Mouse (Mus musculus) layer of hippocampus, postnatal 10 days (tissue): Measurements from ENCODE around the gene Pik3ca. TPM values are rescaled to one million over a fixed set of nuclear protein-coding genes. Genes with fewer than 3 reads are reported as not detected.

Experiments used
- DNase-seq, 2 experiments: peaks; one replicate each; pipeline ENCODE4 v3.0.0; 2021; ENCODE audit warnings: low spot score in 2 of 2
- total RNA-seq, 2 experiments: library from RNA; stranded (reverse); gene quantifications; 2 replicates each; pipeline ENCODE4 v1.2.3; 2021

Gene Pik3ca
- total RNA-seq, 2 experiments from 2014 or later = 42.0 to 46.3 TPM

DNA sequence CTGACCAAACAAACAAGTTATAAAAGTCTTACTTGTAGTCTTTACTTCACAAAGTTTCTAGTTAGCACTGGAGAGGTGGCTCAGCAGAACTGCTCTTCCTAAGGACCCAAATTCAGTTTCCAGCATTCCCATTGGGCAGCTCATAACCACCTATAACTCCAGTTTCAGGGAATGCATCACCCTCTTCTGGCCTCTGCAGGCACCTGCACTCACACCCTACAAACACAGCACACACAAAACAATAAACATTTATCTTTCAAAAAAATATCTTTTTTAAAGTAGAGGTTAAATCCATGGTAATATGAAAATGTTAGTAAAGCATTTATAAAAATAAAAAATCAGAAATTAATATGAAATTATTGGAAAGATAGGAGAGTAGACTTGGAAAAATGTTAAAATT lies 44.2 kb downstream of the Pik3ca start:
- DNase-seq = no peak

- DNase-seq = no peak
Measured at GRCm38 (mm10) chr3:32454329-32455021, 57.0 kb downstream of the Pik3ca start.

DNA sequence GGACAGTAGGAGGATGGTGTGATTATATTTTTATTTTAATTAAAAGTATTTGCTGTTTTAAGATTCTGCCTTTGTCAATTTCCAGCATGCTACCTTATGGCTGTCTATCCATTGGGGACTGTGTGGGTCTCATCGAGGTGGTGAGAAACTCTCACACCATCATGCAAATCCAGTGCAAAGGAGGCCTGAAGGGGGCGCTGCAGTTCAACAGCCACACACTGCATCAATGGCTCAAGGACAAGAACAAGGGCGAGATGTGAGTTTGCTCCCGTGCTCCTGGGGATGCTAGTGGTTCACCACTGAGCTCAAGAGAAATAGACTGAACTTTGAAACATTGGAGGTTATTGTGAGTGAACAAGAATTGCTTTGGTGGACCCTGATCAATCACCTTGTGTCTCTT lies 62.3 kb downstream of the Pik3ca start:
- peak; percentile 60 for DNase-seq

GRCm38 (mm10) chr3:32467321-32467720 lies 69.8 kb downstream of the Pik3ca start:
- no peak for DNase-seq

DNA sequence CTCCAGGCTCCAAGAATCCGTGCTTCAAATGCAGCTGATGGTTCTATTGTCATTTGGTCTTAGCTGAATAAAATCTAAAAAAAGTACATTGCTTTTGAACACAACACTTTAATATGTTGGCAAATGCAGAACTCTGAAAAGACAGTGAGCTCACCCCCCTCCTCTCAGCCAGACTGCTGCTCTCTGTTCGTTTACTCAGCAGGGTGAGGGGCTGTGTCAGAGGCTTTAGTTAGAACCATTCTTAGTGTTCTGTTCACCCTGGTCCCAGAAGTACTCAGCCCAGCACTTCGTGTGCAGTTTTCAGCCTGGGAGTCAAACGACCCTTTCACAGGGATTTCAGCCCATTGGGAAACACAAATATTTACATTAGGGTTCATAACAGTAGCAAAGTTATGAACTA lies 70.9 kb downstream of the Pik3ca start:
- no peak for DNase-seq

- DNase-seq = no peak
Measured at GRCm38 (mm10) chr3:32470449-32470848, 73.0 kb downstream of the Pik3ca start.

DNA sequence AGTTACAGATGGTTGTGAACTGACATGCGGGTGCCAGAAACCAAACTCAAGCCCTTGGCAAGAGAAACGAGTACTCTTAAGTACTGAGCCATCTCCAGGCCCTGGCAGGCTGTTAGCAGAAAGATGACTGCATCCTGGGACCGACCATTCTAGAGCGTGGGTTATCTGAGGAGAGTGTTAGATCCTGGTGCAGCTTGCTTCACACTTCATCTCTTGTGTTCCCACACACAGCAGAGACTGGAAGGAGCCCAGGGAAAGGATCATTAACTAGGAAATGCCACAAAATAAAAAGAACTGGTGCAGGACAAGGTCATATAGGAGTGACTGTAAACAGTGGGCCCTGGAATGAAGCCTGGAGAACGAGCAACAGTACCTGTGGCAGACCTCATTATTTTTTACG lies 73.6 kb downstream of the Pik3ca start:
- peak in 1 of 2 experiments; percentile 24 for DNase-seq

GRCm38 (mm10) chr3:32472191-32472900 lies 74.9 kb downstream of the Pik3ca start:
- DNase-seq = no peak

DNA sequence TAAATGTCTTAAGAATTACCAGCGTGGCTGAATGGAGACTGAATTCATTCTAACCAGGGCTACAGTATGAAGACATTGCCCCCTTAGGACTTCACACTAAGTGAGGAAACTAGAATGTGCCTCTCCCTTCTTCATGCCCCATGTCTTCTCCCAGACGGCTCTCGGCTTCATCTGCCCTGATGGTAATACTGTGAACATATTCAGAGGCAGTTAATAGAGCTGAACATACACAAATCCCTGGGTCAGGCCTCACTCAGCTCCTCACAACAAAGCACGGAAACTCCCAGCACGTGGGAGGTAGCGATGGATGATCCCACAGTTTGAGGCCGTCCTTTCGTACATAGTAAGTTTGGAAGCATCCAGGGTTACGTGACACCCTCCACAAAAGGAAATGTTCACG lies 75.7 kb downstream of the Pik3ca start:
- DNase-seq = no peak

DNA sequence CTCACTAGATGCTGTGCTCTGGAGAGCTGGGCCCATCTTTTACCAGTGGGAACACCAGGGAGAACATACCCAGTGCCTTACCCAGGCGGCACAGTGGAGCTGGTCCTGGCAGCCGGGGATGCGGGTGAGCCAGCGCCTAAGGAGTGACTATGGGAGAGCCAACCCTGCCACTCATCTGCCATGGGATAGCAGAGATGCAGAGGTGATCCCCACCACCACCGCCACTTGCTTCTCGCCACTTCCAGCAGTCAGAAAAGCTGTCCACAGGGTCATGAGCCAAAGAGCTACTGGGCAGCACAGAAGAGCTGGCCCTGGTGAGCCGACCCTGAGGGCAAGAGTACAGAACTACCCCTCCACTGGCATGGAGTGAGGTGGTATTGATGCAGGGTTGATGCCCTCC lies 82.5 kb downstream of the Pik3ca start:
- no peak for DNase-seq

DNA sequence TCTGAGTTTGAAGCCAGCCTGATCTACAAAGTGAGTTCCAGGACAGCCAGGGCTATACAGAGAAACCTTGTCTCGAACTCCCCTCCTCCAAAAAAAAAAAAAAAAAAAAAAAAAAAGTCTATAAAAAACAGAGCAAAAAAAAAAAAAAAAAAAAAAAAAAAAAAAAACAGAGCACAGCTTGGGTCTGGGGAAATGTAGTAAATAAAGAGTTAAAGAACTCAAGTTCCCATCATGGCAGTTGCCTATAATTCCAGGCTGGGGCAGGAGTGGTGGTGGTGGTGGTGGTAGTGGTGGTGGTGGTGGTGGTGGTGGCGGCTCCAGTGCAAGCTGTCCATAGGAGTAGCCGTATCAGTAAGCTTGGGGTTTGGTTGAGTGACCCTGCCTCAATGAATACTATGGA lies 85.6 kb downstream of the Pik3ca start:
- no peak for DNase-seq

DNA sequence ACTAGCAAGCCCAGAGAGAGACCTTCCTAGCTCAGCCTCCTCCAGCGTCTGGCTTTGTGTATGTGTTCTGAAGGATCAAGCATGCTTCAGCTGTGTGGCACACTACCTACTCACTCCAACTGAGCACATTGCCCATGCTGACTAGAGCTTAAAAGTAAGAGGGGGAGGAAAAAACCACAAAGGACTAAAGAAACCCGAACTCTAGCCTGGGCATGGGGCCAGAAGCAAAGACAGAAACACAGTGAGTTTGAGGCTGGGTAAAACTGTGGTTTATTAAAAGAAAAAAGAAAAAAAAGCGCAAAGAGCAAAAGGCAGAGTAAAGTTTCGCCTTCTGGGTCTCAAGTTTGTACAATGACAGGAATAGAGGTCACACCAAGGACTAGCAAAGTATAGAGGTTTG lies 89.1 kb downstream of the Pik3ca start:
- no peak for DNase-seq

- DNase-seq = no peak
Measured at GRCm38 (mm10) chr3:32488172-32488571, 90.7 kb downstream of the Pik3ca start.

DNA sequence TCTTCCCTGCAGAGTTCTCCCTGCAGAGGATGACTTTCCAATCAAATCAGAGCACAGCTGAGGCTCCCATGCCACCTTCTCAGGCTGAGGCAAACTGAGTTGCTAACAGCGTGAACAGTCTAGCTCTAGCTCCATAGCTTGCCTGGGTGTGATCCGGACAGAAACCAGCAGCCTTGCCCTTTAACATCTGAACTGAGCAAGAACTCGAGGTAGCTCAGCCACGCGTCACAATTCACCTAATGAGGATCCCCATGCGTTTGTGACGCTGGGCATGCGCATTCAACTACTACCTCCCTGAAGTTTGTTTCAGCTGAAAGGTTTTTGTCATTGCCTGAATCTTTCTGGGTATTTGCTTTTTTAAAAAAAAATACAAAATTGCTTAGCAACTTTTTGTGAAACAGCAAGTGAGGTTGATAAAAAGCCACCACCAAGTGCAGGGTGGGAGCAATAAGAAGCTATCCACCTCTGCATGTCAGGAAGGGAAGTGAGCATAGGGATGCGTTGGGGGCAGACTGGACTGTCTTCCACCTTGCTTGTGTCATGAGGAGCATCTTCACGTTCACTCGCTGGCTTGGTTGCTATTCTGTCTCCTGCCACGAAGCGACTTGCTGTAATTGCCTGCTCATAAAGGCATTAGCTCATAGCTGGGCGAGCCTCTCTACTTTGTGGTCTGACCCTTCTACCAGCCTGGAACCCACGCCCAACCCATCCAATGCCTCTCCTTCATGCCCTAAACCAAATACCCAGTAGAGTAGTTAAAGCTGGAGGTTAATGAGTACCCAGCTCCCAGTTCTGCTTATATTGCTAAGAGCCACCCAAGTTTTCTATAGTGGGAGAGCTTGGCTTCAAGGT lies 92.8 kb downstream of the Pik3ca start:
- DNase-seq = no peak

DNA sequence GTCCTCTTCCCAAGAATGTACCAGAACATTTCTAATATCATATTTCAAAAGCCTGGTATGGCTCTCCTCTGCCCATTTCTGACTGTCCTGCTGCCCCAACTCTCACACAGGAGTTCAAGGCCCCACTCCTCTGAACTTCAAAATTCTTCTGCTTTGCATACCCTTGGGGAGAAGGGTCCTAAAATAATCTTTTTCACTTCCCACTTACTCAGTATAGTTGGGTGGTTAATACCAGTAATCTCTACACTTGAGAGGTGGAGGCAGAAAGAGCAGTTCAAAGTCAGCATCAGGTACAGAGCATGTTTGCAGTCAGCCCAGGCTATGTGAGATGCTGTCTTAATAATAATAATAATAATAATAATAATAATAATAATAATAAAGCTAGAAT lies 93.5 kb downstream of the Pik3ca start:
- DNase-seq = no peak

GRCm38 (mm10) chr3:32492097-32493090 lies 94.9 kb downstream of the Pik3ca start, which contains the start of gene Kcnmb3:
Gene Kcnmb3, minus strand, starts transcription at chr3:32492231.
- DNase-seq = no peak

- no peak for DNase-seq
Measured at GRCm38 (mm10) chr3:32494387-32495087, 97.1 kb downstream of the Pik3ca start.

GRCm38 (mm10) chr3:32495088-32495770 lies 97.8 kb downstream of the Pik3ca start:
- no peak for DNase-seq
